Mouse (Mus musculus) lung, postnatal 0 days (tissue): ENCODE results near the gene Rnf40.

Experiments used
- CTCF ChIP-seq: IDR thresholded peaks from 2 replicates; pipeline ENCODE4 v1.5.1; 2016; ENCODE audit warnings: antibody characterized with exemption, mild to moderate bottlenecking
- EP300 ChIP-seq: IDR thresholded peaks from 2 replicates; pipeline ENCODE4 v1.6.1; 2016; ENCODE audit warnings: antibody characterized with exemption, mild to moderate bottlenecking, control low read depth

- no peak for TF ChIP-seq CTCF
- TF ChIP-seq EP300 = no peak
Observed at GRCm38 (mm10) chr7:127607150-127607549, 18.6 kb downstream of the Rnf40 start.
